Mouse (Mus musculus) heart, adult 2 months (tissue): ENCODE measurements at regions not wholly inside any gene's neighbourhood (a gene's known extent, or its start where the extent isn't known, plus 50 kb on each side); places are given as distances from the start of the nearest gene placed in this dataset.

Experiments used
- CTCF ChIP-seq: fragments of 200-600 bp; IDR thresholded peaks from 2 replicates; pipeline ENCODE4 v1.8.1; 2022; ENCODE audit warnings: antibody characterized with exemption, mild to moderate bottlenecking, moderate library complexity
- EP300 ChIP-seq: fragments of 200-500 bp; IDR thresholded peaks from 2 replicates; pipeline ENCODE4 v1.6.1; 2011; ENCODE audit warnings: low read depth, low read length, control low read depth; ENCODE audit not compliant: insufficient read depth
- POLR2A ChIP-seq: fragments of 200-500 bp; IDR thresholded peaks from 2 replicates; pipeline ENCODE4 v1.6.1; 2011; ENCODE audit warnings: mild to moderate bottlenecking, low read depth, low read length, control low read depth; ENCODE audit not compliant: insufficient read depth

- TF ChIP-seq CTCF = no peak
- TF ChIP-seq POLR2A = no peak
- no peak for TF ChIP-seq EP300
Measured at GRCm38 (mm10) chr10:66552919-66553318, 543.0 kb upstream of the Jmjd1c start.
